10 mouse cellular contexts compared by ENCODE assay signal in the genomic region with DNA sequence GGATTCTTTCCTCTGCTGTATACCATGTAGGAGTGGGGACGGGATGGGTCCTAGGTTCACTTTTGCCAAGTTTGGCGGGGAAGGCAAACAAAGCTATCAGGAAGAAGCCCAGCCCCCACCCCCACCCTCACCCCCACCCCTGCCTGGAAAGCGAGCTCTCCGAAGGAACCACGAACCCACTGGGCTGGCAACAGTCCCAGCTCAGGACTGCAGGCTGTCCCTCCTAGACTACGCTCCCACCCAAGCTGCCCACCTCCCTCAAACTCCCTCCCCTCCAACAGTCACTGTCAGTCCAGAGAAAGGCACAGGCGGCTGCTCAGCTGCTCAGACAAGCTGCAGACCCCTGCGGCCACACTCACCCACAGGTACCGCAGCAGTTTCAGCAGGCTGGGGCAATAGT. TPM values are rescaled to one million over a fixed set of nuclear protein-coding genes. Genes with fewer than 3 reads are reported as not detected.
DNase-seq lines count a peak whose midpoint lies in the region; ATAC-seq and TF ChIP-seq lines count a peak whose summit lies in the region.
"Had no signal": no experiment of that assay in that cellular context is flagged by ENCODE, and none has a peak within 500 bp of the region (broad histone marks: within the 10 kb centered on the region; RNA-seq: fewer than 3 reads in every experiment).

No protein-coding gene starts in this region.

- no peaks in the 10 kb centered on the region for H3K36me3 ChIP-seq in liver, embryonic 11.5 days (ENCODE audit: control insufficient read depth, insufficient read depth, low read length)
- no peaks in the 10 kb centered on the region for H3K36me3 ChIP-seq in limb, embryonic 10.5 days
- no peaks in the 10 kb centered on the region for H3K36me3 ChIP-seq in neural tube, embryonic 13.5 days

- no peak for ATAC-seq in liver, embryonic 11.5 days (replicated peaks; ENCODE audit: low FRiP score)
- ATAC-seq in neural tube, embryonic 13.5 days (ENCODE audit: low read depth) = no peak

- H3K9me3 ChIP-seq in liver, embryonic 11.5 days (ENCODE audit: control insufficient read depth, low read length) = no peaks in the 10 kb centered on the region
- no peaks in the 10 kb centered on the region for H3K9me3 ChIP-seq in limb, embryonic 10.5 days (replicated peaks)
- no peaks in the 10 kb centered on the region for H3K9me3 ChIP-seq in neural tube, embryonic 13.5 days

- peak overlapping the region; percentile 74 for H3K4me2 ChIP-seq in liver, embryonic 11.5 days
- H3K4me2 ChIP-seq in neural tube, embryonic 13.5 days = peak overlapping the region; percentile 47

- no peak overlapping the region; the same call in 1 of the 2 replicates for H3K9ac ChIP-seq in liver, embryonic 11.5 days (ENCODE audit: low read depth, low read length)
- no peak overlapping the region for H3K9ac ChIP-seq in neural tube, embryonic 13.5 days

- H3K27me3 ChIP-seq in liver, embryonic 11.5 days (replicated peaks; ENCODE audit: control insufficient read depth, insufficient read depth, low read length) = no peaks in the 10 kb centered on the region
- peaks cover 16% of the 10 kb centered on the region; the same call in 1 of the 2 replicates for H3K27me3 ChIP-seq in limb, embryonic 10.5 days (ENCODE audit: low read depth, poor library complexity, severe bottlenecking)
- H3K27me3 ChIP-seq in neural tube, embryonic 13.5 days = no peaks in the 10 kb centered on the region

- 6% methylated on average over 9 of the region's 9 CpGs for WGBS in liver, embryonic 11.5 days
- WGBS in limb, embryonic 10.5 days = 18% methylated on average over 9 of the region's 9 CpGs
- WGBS in neural tube, embryonic 13.5 days = 16% methylated on average over 9 of the region's 9 CpGs

- TF ChIP-seq CTCF in embryonic fibroblast, embryonic 13.5 days (IDR thresholded peaks at IDR 0.05; ENCODE audit: borderline replicate concordance, insufficient read depth, low read length) = no peak

- DNase-seq in liver, embryonic 11.5 days (ENCODE audit: low spot score) = no peak
- DNase-seq in liver = no peak
- DNase-seq in limb, embryonic 10.5 days (ENCODE audit: low spot score) = no peak
- DNase-seq in thymus, postnatal 0 days (ENCODE audit: low spot score) = no peak
- no peak for DNase-seq in right cerebral cortex, postnatal 4 days
- no peak for DNase-seq in MN1 (ENCODE audit: low spot score)
- DNase-seq: right cerebral cortex, adult 18-20 months had no signal

- peaks cover 34% of the 10 kb centered on the region for H3K4me1 ChIP-seq in liver, embryonic 11.5 days (replicated peaks; ENCODE audit: control insufficient read depth, insufficient read depth, low read length)
- H3K4me1 ChIP-seq in embryonic fibroblast, embryonic 13.5 days (ENCODE audit: control insufficient read depth, insufficient read depth, low read length) = peaks cover 11% of the 10 kb centered on the region
- H3K4me1 ChIP-seq in limb, embryonic 10.5 days = peaks cover 73% of the 10 kb centered on the region
- H3K4me1 ChIP-seq in neural tube, embryonic 13.5 days (replicated peaks) = peaks cover 58% of the 10 kb centered on the region

- H3K27ac ChIP-seq in liver, embryonic 11.5 days (ENCODE audit: low read depth, low read length) = no peak overlapping the region
- H3K27ac ChIP-seq in embryonic fibroblast, embryonic 13.5 days (ENCODE audit: insufficient read depth, low read length) = 0 out of 2 replicates have a peak overlapping the region, but pooled peaks have one; percentile 8
- H3K27ac ChIP-seq in limb, embryonic 10.5 days = 0 out of 2 replicates have a peak overlapping the region, but pooled peaks have one; percentile 71
- H3K27ac ChIP-seq in neural tube, embryonic 13.5 days (replicated peaks) = no peak overlapping the region
- H3K27ac ChIP-seq: left cerebral cortex, adult 2 months had no signal

- peak overlapping the region; percentile 44 for H3K4me3 ChIP-seq in liver, embryonic 11.5 days (ENCODE audit: low read depth, low read length)
- peak overlapping the region; percentile 43 for H3K4me3 ChIP-seq in embryonic fibroblast, embryonic 13.5 days (ENCODE audit: insufficient read depth, low read length)
- peak overlapping the region; percentile 50 for H3K4me3 ChIP-seq in limb, embryonic 10.5 days
- peak overlapping the region; percentile 20 for H3K4me3 ChIP-seq in neural tube, embryonic 13.5 days
- H3K4me3 ChIP-seq: left cerebral cortex, adult 2 months had no signal

- no peak; the same call in 1 of the 2 replicates for TF ChIP-seq POLR2A in embryonic fibroblast, embryonic 13.5 days (IDR thresholded peaks at IDR 0.05; ENCODE audit: low read depth, low read length)

RNA-seq across cellular contexts. Expression of a gene that starts 58.3 kb away (rescaled TPM):
- polyA plus RNA-seq in liver, embryonic 11.5 days (2014; fragmentation: Nextera tagmentation; extraction: Ambion mirVana) = 1.8 and 2.2 TPM in 2 replicates
- polyA plus RNA-seq in embryonic fibroblast, embryonic 13.5 days (2011; ENCODE audit: insufficient read length, low read depth, missing spikeins) = 29.0 and 38.4 TPM in 2 replicates
- 2.5 and 2.9 TPM in 2 replicates for polyA plus RNA-seq in limb, embryonic 10.5 days (2016; fragmentation: Nextera tagmentation; extraction: Ambion mirVana)
- 2.6 and 3.4 TPM in 2 replicates for polyA plus RNA-seq in neural tube, embryonic 13.5 days (2015; fragmentation: Nextera tagmentation; extraction: Ambion mirVana)
- polyA plus RNA-seq in thymus, postnatal 0 days (2015; fragmentation: Nextera tagmentation; extraction: Ambion mirVana) = 3.8 and 3.9 TPM in 2 replicates

Comparison
In these comparisons a context has a peak if more than half of its experiments do, and no peak if none do; other contexts are left out.
1. H3K27ac ChIP-seq: peak in embryonic fibroblast, embryonic 13.5 days (single experiment) and limb, embryonic 10.5 days (single experiment); none in liver, embryonic 11.5 days (single experiment) and neural tube, embryonic 13.5 days (single experiment).
2. Peak in every context shown above with its lines, with median percentiles within 50 percentile points of each other: H3K4me3 ChIP-seq.